Mouse (Mus musculus) liver, embryonic 14.5 days (tissue): ENCODE data around the gene Rnf43.

Experiments used
- CTCF ChIP-seq: IDR thresholded peaks from 2 replicates; pipeline ENCODE4 v1.5.1; 2016; ENCODE audit warnings: antibody characterized with exemption, low read depth, control low read depth
- EP300 ChIP-seq: IDR thresholded peaks from 2 replicates; pipeline ENCODE4 v1.6.1; 2016; ENCODE audit warnings: antibody characterized with exemption, low read depth

- TF ChIP-seq EP300, result no peak
- no peak for TF ChIP-seq CTCF
Measured at GRCm38 (mm10) chr11:87722168-87722567, 59.6 kb downstream of the Rnf43 start.
